Mouse (Mus musculus): ENCODE data around the gene Was. TPM values are rescaled to one million over a fixed set of nuclear protein-coding genes. Genes with fewer than 3 reads are reported as not detected.
A peak's percentile ranks its signal among the peaks of the same experiment; 100 is the strongest.

The Was gene
- total RNA-seq (2014; fragmentation: Nextera tagmentation) (86.1 and 101 TPM in 2 replicates), total RNA-seq (2017) (99.6 and 105 TPM in 2 replicates), polyA plus RNA-seq (2012) (198 and 247 TPM in 2 replicates)

DNA sequence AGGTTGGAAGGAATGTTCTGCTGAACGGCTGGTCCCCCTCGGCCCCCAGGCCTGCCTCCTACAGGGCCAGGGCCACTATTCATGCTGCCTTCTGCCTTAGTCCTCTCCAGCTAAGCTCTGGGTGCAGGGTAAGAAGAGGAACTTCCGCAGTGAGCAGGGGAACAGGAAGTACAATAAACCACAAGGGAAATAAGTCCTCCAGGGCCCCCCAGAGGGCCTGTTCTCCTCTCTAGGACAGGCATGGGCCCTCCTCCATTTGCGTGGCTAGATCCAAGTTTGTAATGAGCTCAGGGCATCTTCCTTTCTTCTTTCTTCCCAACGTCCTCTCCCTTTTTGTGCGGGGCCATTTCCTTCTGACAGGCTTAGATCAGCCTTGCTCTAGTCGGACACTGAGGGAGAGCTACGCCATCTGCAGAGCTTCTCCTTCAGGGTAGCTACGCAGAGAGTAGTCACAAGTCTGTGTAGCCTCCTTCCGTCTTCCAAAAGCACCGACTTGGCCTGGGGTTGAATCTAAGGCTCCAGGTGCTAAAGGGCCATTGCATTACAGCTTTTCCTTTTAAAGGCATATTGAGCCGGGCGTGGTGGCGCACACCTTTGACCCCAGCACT lies at the start of gene Was:
Was (minus strand) TSS at position 153 of the 608 bp plus-strand sequence.
- TF ChIP-seq CTCF (IDR thresholded peaks at IDR 0.05; ENCODE audit: low read depth, low read length) (no peak), TAL1 (conservative IDR thresholded peaks at IDR 0.05; ENCODE audit: low read depth, low read length) (no peak), GATA2 (IDR thresholded peaks at IDR 0.05; ENCODE audit: borderline replicate concordance, low read depth, low read length) (no peak), POLR2AphosphoS5 (IDR thresholded peaks at IDR 0.05; ENCODE audit: insufficient replicate concordance, low read depth, low read length) (no peak), GATA1 (IDR thresholded peaks at IDR 0.05; ENCODE audit: borderline replicate concordance, low read length) (no peak)
- H3K27me3 ChIP-seq (ENCODE audit: insufficient read depth, low read length), result no peaks in the 10 kb centered on the region
- H3K9me3 ChIP-seq (replicated peaks), result no peaks in the 10 kb centered on the region
- H3K36me3 ChIP-seq (replicated peaks), result peaks cover 38% of the 10 kb centered on the region
- ATAC-seq (ENCODE audit: extremely low read depth, insufficient number of reproducible peaks, low FRiP score, poor library complexity, severe bottlenecking) (peak; percentile 84), DNase-seq (ENCODE audit: low spot score) (peak; percentile 62)
- peaks cover 26% of the 10 kb centered on the region for H3K4me1 ChIP-seq (ENCODE audit: insufficient read depth, low read depth, low read length)
- peak within 1 kb of the TSS; percentile 74 for H3K4me3 ChIP-seq (ENCODE audit: low read depth, low read length)

DNA sequence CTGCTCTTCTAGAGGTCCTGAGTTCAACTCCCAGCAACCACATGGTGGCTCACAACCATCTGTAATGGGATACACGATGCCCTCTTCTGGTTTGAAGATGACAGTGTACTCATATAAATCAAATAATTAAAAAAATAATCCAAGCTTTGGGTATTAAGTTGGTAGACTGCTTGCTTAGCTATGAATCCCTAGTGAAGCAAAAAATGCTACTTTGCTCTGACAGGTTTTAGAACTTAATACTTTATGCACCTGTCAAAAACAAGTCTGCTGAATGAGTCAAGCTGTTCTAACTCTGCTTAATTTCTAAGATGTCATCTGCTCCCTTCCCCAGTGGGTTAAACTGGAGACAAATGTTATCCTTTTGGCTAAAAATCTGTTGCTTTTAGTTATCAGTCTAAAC lies 49.2 kb upstream of the Was start:
- no peak overlapping the region for H3K4me3 ChIP-seq (ENCODE audit: low read depth, low read length)
- no peak; the same call in 1 of the 2 replicates for ATAC-seq (ENCODE audit: extremely low read depth, insufficient number of reproducible peaks, low FRiP score, poor library complexity, severe bottlenecking)
- peaks cover 62% of the 10 kb centered on the region for H3K36me3 ChIP-seq (replicated peaks)
- no peaks in the 10 kb centered on the region for H3K9me3 ChIP-seq (replicated peaks)
- DNase-seq (ENCODE audit: low spot score), result no peak
- H3K27me3 ChIP-seq (ENCODE audit: insufficient read depth, low read length), result no peaks in the 10 kb centered on the region
- peaks cover 21% of the 10 kb centered on the region for H3K4me1 ChIP-seq (ENCODE audit: insufficient read depth, low read depth, low read length)
- no peak for TF ChIP-seq GATA2 (IDR thresholded peaks at IDR 0.05; ENCODE audit: borderline replicate concordance, low read depth, low read length)
- TF ChIP-seq POLR2AphosphoS5 (IDR thresholded peaks at IDR 0.05; ENCODE audit: insufficient replicate concordance, low read depth, low read length), result 0 out of 2 replicates have a peak, but pooled peaks have one; percentile 57

DNA sequence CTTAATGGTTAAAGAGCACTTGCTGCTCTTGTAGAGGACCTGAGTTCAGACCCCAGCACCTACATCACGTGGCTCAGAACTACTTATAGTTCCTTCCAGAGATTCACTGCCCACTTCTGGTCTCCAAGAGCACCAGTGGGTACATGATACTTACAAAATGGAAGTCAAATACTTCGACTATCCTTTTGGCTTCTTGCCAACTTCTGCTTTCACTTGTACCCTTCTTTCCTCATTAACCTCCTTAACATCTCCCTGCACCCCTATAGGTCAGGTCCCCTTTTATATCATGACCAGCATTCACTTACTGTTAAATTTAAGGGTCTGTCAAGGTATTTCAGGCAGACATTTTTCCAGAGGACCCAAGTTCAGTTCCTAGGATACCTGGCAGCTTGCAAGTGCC lies 45.6 kb upstream of the Was start:
- Histone ChIP-seq H3K27me3 (ENCODE audit: insufficient read depth, low read length) (no peaks in the 10 kb centered on the region), H3K4me1 (ENCODE audit: insufficient read depth, low read depth, low read length) (peaks cover 18% of the 10 kb centered on the region), H3K9me3 (replicated peaks) (no peaks in the 10 kb centered on the region), H3K36me3 (replicated peaks) (peaks cover 40% of the 10 kb centered on the region), H3K4me3 (ENCODE audit: low read depth, low read length) (no peak overlapping the region)
- ATAC-seq (ENCODE audit: extremely low read depth, insufficient number of reproducible peaks, low FRiP score, poor library complexity, severe bottlenecking) (no peak), DNase-seq (ENCODE audit: low spot score) (no peak)
- TF ChIP-seq CTCF (IDR thresholded peaks at IDR 0.05; ENCODE audit: low read depth, low read length), result no peak

DNA sequence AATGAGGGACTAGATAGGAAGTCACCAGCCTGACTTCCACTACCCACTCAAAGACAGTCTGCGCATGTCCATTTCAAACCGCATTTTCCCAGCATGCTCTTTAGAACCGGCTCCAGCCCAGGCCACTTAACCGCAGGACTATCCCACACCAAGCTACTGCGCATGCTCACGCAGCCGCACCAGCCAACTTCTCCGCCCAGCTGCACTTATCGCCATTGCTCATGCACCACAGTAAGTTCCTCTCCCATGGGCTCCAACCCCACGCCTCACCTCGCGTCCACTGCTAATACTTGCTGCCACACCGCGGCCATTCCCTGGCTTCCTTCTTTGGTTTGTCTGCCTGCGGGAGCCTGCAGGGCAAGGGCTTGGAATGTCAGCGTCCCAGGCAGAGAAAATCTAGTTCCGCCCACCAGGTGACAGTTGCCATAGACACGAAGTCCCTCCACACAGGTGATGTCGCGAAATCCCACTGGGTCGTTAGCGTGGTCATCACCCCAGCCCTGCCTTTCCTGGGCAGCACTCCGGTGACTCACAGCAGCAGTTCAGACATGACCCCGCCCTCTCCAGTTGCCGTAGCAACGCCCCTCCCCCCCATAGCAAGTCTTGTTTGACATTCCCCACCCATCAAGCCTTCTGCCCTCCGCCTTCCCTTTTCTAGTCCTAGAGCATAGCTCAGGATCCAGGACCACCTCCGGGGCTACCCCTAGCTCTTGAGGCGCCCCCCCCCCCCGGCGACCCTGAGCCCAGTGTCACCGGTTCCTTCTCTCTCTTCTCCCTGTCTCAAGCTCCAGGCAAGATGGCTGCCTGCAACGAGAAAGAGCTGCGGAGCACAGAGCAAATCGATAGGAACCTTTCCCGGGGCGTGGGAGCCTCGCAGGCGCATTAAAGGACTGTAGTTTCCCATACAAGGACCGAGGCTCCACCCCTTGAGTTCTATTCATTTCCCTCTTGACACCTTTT lies 42.0 kb upstream of the Was start, which contains the start of gene Wdr13:
Wdr13 (minus strand) TSS at position 876 of the 960 bp plus-strand sequence.
- Histone ChIP-seq H3K36me3 (replicated peaks) (peaks cover 50% of the 10 kb centered on the region), H3K9me3 (replicated peaks) (no peaks in the 10 kb centered on the region), H3K4me1 (ENCODE audit: insufficient read depth, low read depth, low read length) (peaks cover 19% of the 10 kb centered on the region), H3K4me3 (ENCODE audit: low read depth, low read length) (peak within 1 kb of the TSS; percentile 75), H3K27me3 (ENCODE audit: insufficient read depth, low read length) (no peaks in the 10 kb centered on the region)
- ATAC-seq (ENCODE audit: extremely low read depth, insufficient number of reproducible peaks, low FRiP score, poor library complexity, severe bottlenecking) (peak; percentile 72), DNase-seq (ENCODE audit: low spot score) (peak; percentile 63)
- TF ChIP-seq POLR2AphosphoS5 (IDR thresholded peaks at IDR 0.05; ENCODE audit: insufficient replicate concordance, low read depth, low read length), result no peak

DNA sequence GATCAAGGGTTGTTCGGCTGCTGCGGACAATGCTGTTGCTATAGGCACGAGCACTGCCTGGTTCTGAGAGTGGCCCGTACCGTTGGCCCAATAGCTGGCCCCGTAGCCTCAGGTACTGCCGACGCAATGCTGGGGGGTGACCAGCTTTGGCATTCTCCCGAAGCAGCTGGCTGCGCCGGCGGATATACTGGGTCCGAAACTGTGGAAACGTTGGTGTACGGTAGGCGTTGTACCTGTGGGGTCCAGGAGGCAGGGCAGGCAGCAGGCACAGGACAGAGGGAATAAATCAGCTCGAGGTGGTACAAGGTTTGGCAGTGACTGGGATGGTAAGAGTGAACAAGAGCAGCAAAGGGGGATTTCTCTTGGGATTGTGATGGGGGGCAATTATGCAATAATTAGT lies 41.1 kb upstream of the Was start:
- DNase-seq (ENCODE audit: low spot score) (no peak), ATAC-seq (ENCODE audit: extremely low read depth, insufficient number of reproducible peaks, low FRiP score, poor library complexity, severe bottlenecking) (no peak)
- H3K27me3 ChIP-seq (ENCODE audit: insufficient read depth, low read length), result no peaks in the 10 kb centered on the region
- H3K4me1 ChIP-seq (ENCODE audit: insufficient read depth, low read depth, low read length), result peaks cover 19% of the 10 kb centered on the region
- H3K36me3 ChIP-seq (replicated peaks), result peaks cover 48% of the 10 kb centered on the region
- no peak for TF ChIP-seq GATA1 (IDR thresholded peaks at IDR 0.05; ENCODE audit: borderline replicate concordance, low read length)
- no peak for TF ChIP-seq GATA2 (IDR thresholded peaks at IDR 0.05; ENCODE audit: borderline replicate concordance, low read depth, low read length)
- no peak for TF ChIP-seq POLR2AphosphoS5 (IDR thresholded peaks at IDR 0.05; ENCODE audit: insufficient replicate concordance, low read depth, low read length)
- no peak for TF ChIP-seq TAL1 (conservative IDR thresholded peaks at IDR 0.05; ENCODE audit: low read depth, low read length)
- no peak for TF ChIP-seq CTCF (IDR thresholded peaks at IDR 0.05; ENCODE audit: low read depth, low read length)
- H3K4me3 ChIP-seq (ENCODE audit: low read depth, low read length), result peak overlapping the region; percentile 75
- H3K9me3 ChIP-seq (replicated peaks), result no peaks in the 10 kb centered on the region

DNA sequence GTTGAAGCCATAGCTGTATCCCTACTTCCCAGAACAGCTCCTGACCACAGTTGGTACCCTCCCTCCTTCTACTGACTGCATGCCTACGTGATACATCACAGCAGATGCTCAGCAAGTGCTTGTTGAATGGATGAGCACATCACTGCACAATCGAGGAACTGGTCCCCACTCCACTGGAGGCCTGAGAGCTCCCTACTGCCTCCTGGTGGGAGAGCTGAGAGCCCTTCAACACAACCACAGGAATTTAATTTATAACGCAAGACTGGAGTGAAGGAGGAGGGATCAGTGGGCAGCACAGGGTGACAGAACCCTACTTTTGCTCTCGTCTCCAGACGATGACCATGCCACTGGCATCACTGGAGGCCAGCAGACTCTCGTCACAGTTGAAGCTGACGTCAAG lies 34.9 kb upstream of the Was start:
- no peak for TF ChIP-seq POLR2AphosphoS5 (IDR thresholded peaks at IDR 0.05; ENCODE audit: insufficient replicate concordance, low read depth, low read length)
- no peak for TF ChIP-seq GATA1 (IDR thresholded peaks at IDR 0.05; ENCODE audit: borderline replicate concordance, low read length)
- no peak for TF ChIP-seq TAL1 (conservative IDR thresholded peaks at IDR 0.05; ENCODE audit: low read depth, low read length)
- TF ChIP-seq CTCF (IDR thresholded peaks at IDR 0.05; ENCODE audit: low read depth, low read length), result peak; percentile 11; the same call in 1 of the 2 replicates
- TF ChIP-seq GATA2 (IDR thresholded peaks at IDR 0.05; ENCODE audit: borderline replicate concordance, low read depth, low read length), result no peak
- peaks cover 72% of the 10 kb centered on the region for H3K36me3 ChIP-seq (replicated peaks)
- ATAC-seq (ENCODE audit: extremely low read depth, insufficient number of reproducible peaks, low FRiP score, poor library complexity, severe bottlenecking) (no peak), DNase-seq (ENCODE audit: low spot score) (no peak)
- H3K4me3 ChIP-seq (ENCODE audit: low read depth, low read length), result no peak overlapping the region
- no peaks in the 10 kb centered on the region for H3K9me3 ChIP-seq (replicated peaks)
- no peaks in the 10 kb centered on the region for H3K27me3 ChIP-seq (ENCODE audit: insufficient read depth, low read length)
- H3K4me1 ChIP-seq (ENCODE audit: insufficient read depth, low read depth, low read length), result 0 out of 2 replicates have a peak, but pooled peaks cover 2% of the 10 kb centered on the region
